Mouse (Mus musculus): ENCODE measurements around the gene Strip2.

DNA sequence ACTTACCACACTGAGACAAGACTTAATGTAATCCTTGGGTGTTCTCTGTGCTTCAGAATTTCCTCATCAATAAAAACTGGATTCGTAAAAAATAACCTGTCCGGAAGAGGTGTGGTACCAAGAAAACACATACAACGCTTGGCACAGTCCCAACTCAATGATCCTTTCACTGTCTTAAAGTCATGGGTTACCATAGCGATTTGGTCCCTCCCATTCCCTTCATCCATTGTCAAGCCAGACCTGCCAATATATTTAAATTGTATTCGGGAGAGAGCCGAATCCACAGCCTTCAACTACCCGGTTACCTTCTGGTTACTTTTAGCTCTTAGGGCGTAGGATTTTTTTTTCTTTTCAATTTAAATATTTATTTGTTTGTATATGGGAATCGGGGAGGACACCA lies 976 bp upstream of the Strip2 start:
- TF ChIP-seq CTCF (IDR thresholded peaks at IDR 0.05; ENCODE audit: control insufficient read depth, insufficient read depth, low read length) = no peak
- TF ChIP-seq POLR2A (IDR thresholded peaks at IDR 0.05; ENCODE audit: borderline replicate concordance, control insufficient read depth, low read depth, low read length) = no peak

Data from bone marrow, adult 2 months (tissue).